10 mouse cellular contexts compared by ENCODE assay signal in the genomic region with DNA sequence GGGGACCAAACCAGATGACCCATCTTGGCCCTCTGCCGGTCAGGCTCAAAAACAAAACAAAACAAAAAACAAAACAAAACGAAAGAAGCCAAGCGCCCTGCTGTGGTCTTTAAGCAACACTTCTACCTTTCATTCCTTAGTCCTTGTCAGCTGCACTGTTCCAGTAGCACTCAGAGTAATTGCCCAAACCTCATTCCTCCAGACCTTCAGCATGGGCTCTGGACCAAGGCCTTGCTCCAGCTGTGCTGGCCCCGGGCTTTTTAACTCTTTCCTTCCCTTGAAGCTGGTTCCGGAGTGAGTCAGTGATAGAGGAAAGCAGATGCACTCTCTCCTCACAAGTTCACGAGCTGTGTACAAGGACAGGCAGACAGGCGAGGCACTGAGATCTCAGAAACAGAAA. TPM values are rescaled to one million over a fixed set of nuclear protein-coding genes. Genes with fewer than 3 reads are reported as not detected.
DNase-seq lines count a peak whose midpoint lies in the region; ATAC-seq and TF ChIP-seq lines count a peak whose summit lies in the region.
"Had no signal": no experiment of that assay in that cellular context is flagged by ENCODE, and none has a peak within 500 bp of the region (broad histone marks: within the 10 kb centered on the region; RNA-seq: fewer than 3 reads in every experiment).

No protein-coding gene starts in this region.

- no peak overlapping the region for H3K9ac ChIP-seq in intestine, embryonic 15.5 days
- H3K9ac ChIP-seq in intestine, postnatal 0 days (ENCODE audit: low read depth, low read length): no peak overlapping the region
- H3K9ac ChIP-seq in heart, adult 2 months (ENCODE audit: low read depth, low read length): no peak overlapping the region
- no peak overlapping the region for H3K9ac ChIP-seq in lung, embryonic 16.5 days (ENCODE audit: low read length)
- H3K9ac ChIP-seq: liver, embryonic 13.5 days had no signal

- WGBS in intestine, embryonic 15.5 days: 34% methylated on average over 7 of the region's 7 CpGs
- WGBS in intestine, postnatal 0 days: 46% methylated on average over 7 of the region's 7 CpGs
- WGBS in heart, adult 2 months: 34% methylated on average over 7 of the region's 7 CpGs
- WGBS in lung, embryonic 16.5 days: 24% methylated on average over 7 of the region's 7 CpGs

- no peaks in the 10 kb centered on the region for H3K9me3 ChIP-seq in intestine, embryonic 15.5 days
- no peaks in the 10 kb centered on the region for H3K9me3 ChIP-seq in intestine, postnatal 0 days (ENCODE audit: control insufficient read depth)
- H3K9me3 ChIP-seq in lung, embryonic 16.5 days (ENCODE audit: control insufficient read depth, low read length): no peaks in the 10 kb centered on the region
- H3K9me3 ChIP-seq: liver, embryonic 13.5 days had no signal

- H3K4me2 ChIP-seq in intestine, embryonic 15.5 days (replicated peaks): 0 out of 2 replicates have a peak overlapping the region, but pooled peaks have one; percentile 3
- H3K4me2 ChIP-seq in intestine, postnatal 0 days (replicated peaks; ENCODE audit: low read depth): no peak overlapping the region
- no peak overlapping the region for H3K4me2 ChIP-seq in lung, embryonic 16.5 days (ENCODE audit: low read depth, low read length)
- H3K4me2 ChIP-seq: liver, embryonic 13.5 days had no signal

- H3K27me3 ChIP-seq in intestine, embryonic 15.5 days (replicated peaks): no peaks in the 10 kb centered on the region
- no peaks in the 10 kb centered on the region for H3K27me3 ChIP-seq in intestine, postnatal 0 days (replicated peaks; ENCODE audit: control insufficient read depth, insufficient read depth, low read length)
- H3K27me3 ChIP-seq in heart, adult 2 months (ENCODE audit: control insufficient read depth, insufficient read depth, low read length): no peaks in the 10 kb centered on the region
- H3K27me3 ChIP-seq in lung, embryonic 16.5 days (ENCODE audit: control insufficient read depth, insufficient read depth, low read depth, low read length): no peaks in the 10 kb centered on the region
- H3K27me3 ChIP-seq: liver, embryonic 13.5 days had no signal

- no peak for TF ChIP-seq CTCF in intestine, postnatal 0 days (IDR thresholded peaks at IDR 0.05; ENCODE audit: low read depth)
- no peak for TF ChIP-seq CTCF in heart, adult 2 months (IDR thresholded peaks at IDR 0.05)

- intact Hi-C loops in heart, adult 2 months (cut with DNase I): no loop called here

- no peak overlapping the region for H3K27ac ChIP-seq in intestine, embryonic 15.5 days
- H3K27ac ChIP-seq in intestine, postnatal 0 days (ENCODE audit: low read depth, low read length): no peak overlapping the region
- no peak overlapping the region for H3K27ac ChIP-seq in heart, adult 2 months
- H3K27ac ChIP-seq in lung, embryonic 16.5 days (ENCODE audit: low read length): peak overlapping the region; percentile 83
- H3K27ac ChIP-seq: kidney, postnatal 0 days; liver, embryonic 13.5 days had no signal

- TF ChIP-seq EP300 in heart, adult 2 months (IDR thresholded peaks at IDR 0.05; ENCODE audit: insufficient read depth, low read depth, low read length): no peak

- no peak overlapping the region for H3K4me3 ChIP-seq in intestine, embryonic 15.5 days (replicated peaks)
- H3K4me3 ChIP-seq in intestine, postnatal 0 days (ENCODE audit: low read depth, low read length): no peak overlapping the region
- H3K4me3 ChIP-seq in heart, adult 2 months: no peak overlapping the region
- no peak overlapping the region for H3K4me3 ChIP-seq in lung, embryonic 16.5 days (ENCODE audit: low read length)
- H3K4me3 ChIP-seq: liver, embryonic 13.5 days had no signal

- no peak for TF ChIP-seq POLR2A in heart, adult 2 months (IDR thresholded peaks at IDR 0.05; ENCODE audit: insufficient read depth, low read depth, low read length)

- H3K4me1 ChIP-seq in intestine, embryonic 15.5 days (replicated peaks): no peaks in the 10 kb centered on the region; the same call in 1 of the 2 replicates
- H3K4me1 ChIP-seq in intestine, postnatal 0 days (replicated peaks; ENCODE audit: control insufficient read depth, insufficient read depth, low read length): no peaks in the 10 kb centered on the region
- peaks cover 2% of the 10 kb centered on the region for H3K4me1 ChIP-seq in heart, adult 2 months (ENCODE audit: control insufficient read depth, insufficient read depth, low read length)
- peaks cover 8% of the 10 kb centered on the region for H3K4me1 ChIP-seq in lung, embryonic 16.5 days (replicated peaks; ENCODE audit: control insufficient read depth, insufficient read depth, low read length)

- H3K79me2 ChIP-seq in heart, adult 2 months (replicated peaks; ENCODE audit: control insufficient read depth, insufficient read depth, low read length): no peaks in the 10 kb centered on the region

- peak; percentile 60 for DNase-seq in adrenal gland, adult 2 months
- DNase-seq in heart, adult 2 months: peak; percentile 58 to 70
- no peak for DNase-seq in frontal cortex, postnatal 14 days (ENCODE audit: low spot score in 2 of 2)
- DNase-seq in spleen, adult 12 weeks (ENCODE audit: low spot score): no peak
- no peak for DNase-seq in retina, embryonic 14.5 days (ENCODE audit: low spot score)
- DNase-seq: liver, embryonic 13.5 days had no signal

- no peaks in the 10 kb centered on the region for H3K36me3 ChIP-seq in intestine, embryonic 15.5 days
- no peaks in the 10 kb centered on the region for H3K36me3 ChIP-seq in intestine, postnatal 0 days (ENCODE audit: control insufficient read depth, insufficient read depth)
- no peaks in the 10 kb centered on the region for H3K36me3 ChIP-seq in heart, adult 2 months (ENCODE audit: control insufficient read depth, insufficient read depth, low read length)
- H3K36me3 ChIP-seq in lung, embryonic 16.5 days (ENCODE audit: control insufficient read depth, insufficient read depth, low read length): no peaks in the 10 kb centered on the region
- H3K36me3 ChIP-seq: liver, embryonic 13.5 days had no signal

- peak; percentile 49; the same call in 1 of the 2 replicates for ATAC-seq in intestine, embryonic 15.5 days
- no peak for ATAC-seq in intestine, postnatal 0 days
- peak; percentile 93 for ATAC-seq in lung, embryonic 16.5 days (ENCODE audit: low read depth)

RNA-seq across cellular contexts. Expression of a gene that starts 14.6 kb away (rescaled TPM):
- 12.2 and 14.5 TPM in 2 replicates for polyA plus RNA-seq in intestine, embryonic 15.5 days (2015; fragmentation: Nextera tagmentation; extraction: Ambion mirVana)
- 5.2 and 5.5 TPM in 2 replicates for polyA plus RNA-seq in intestine, postnatal 0 days (2015; fragmentation: Nextera tagmentation; extraction: Ambion mirVana)
- total RNA-seq in adrenal gland, adult 2 months (2021): 10 to 100 TPM; 16.8 to 18.3 TPM
- 9.8 and 10.9 TPM in 2 replicates for polyA plus RNA-seq in adrenal gland, adult 2 months (2012; rRNA removed)
- 1 to 10 TPM; 6.3 to 7.4 TPM for total RNA-seq in heart, adult 2 months (2021)
- polyA plus RNA-seq in heart, adult 2 months (2012; rRNA removed): 5.3 and 6.9 TPM in 2 replicates
- polyA plus RNA-seq in lung, embryonic 16.5 days (2015; fragmentation: Nextera tagmentation; extraction: Ambion mirVana): 33.4 and 36.7 TPM in 2 replicates

Comparison
In these comparisons a context has a peak if more than half of its experiments do, and no peak if none do; other contexts are left out.
1. DNase-seq: peak in adrenal gland, adult 2 months (single experiment) and heart, adult 2 months (2 of 2); none in frontal cortex, postnatal 14 days (0 of 2), spleen, adult 12 weeks (single experiment) and retina, embryonic 14.5 days (single experiment).